Mouse (Mus musculus) G1E (cell line): Measurements from ENCODE around the gene Atg9b.

Experiments used
- CTCF ChIP-seq: IDR thresholded peaks from 2 replicates; pipeline ENCODE4 v1.5.1; 2012; ENCODE audit warnings: low read depth, low read length, inconsistent platforms, mixed read lengths
- GATA1 ChIP-seq: IDR thresholded peaks from 2 replicates; pipeline ENCODE4 v1.6.1; 2012; ENCODE audit warnings: borderline replicate concordance, low read length, inconsistent platforms, mixed read lengths
- TAL1 ChIP-seq: conservative IDR thresholded peaks from 2 replicates; pipeline ENCODE4 v1.6.1; 2012; ENCODE audit warnings: low read depth, low read length, inconsistent platforms, mixed read lengths

GRCm38 (mm10) chr5:24424861-24425411 lies 33.0 kb upstream of the Atg9b start:
- TF ChIP-seq CTCF (no peak), TAL1 (no peak), GATA1 (no peak)
